Mouse (Mus musculus) forebrain, embryonic 14.5 days (tissue): ENCODE data around the gene Aldoc. TPM values are rescaled to one million over a fixed set of nuclear protein-coding genes. Genes with fewer than 3 reads are reported as not detected.

Experiments
- ATAC-seq: fragments of 200-750 bp; cut with Nextera tagmentation; 2 replicates; pipeline ENCODE4 v1.8.0; 2017; ENCODE audit warnings: mild to moderate bottlenecking, moderate library complexity
- DNase-seq: peaks from one replicate; pipeline ENCODE4 v3.0.0-alpha.2; 2015; ENCODE audit warnings: low spot score
- H3K27ac ChIP-seq: fragments of 300-500 bp; sonication (generic); 2 replicates; pipeline ENCODE4 v1.5.1; 2014; ENCODE audit warnings: low read depth, mild to moderate bottlenecking, control low read depth, low read length, moderate library complexity
- H3K27me3 ChIP-seq: fragments of 300-500 bp; sonication (generic); replicated peaks from 2 replicates; pipeline ENCODE4 v1.6.1; 2014; ENCODE audit warnings: low read length, control low read depth, mixed read lengths; ENCODE audit not compliant: control insufficient read depth, insufficient read depth
- H3K36me3 ChIP-seq: fragments of 300-500 bp; sonication (generic); 2 replicates; pipeline ENCODE4 v1.6.1; 2014; ENCODE audit warnings: low read length, control low read depth; ENCODE audit not compliant: control insufficient read depth, insufficient read depth
- H3K4me1 ChIP-seq: fragments of 300-500 bp; sonication (generic); 2 replicates; pipeline ENCODE4 v1.6.1; 2014; ENCODE audit warnings: antibody characterized with exemption, low read length, control low read depth; ENCODE audit not compliant: control insufficient read depth, insufficient read depth
- H3K4me2 ChIP-seq: fragments of 300-500 bp; sonication (generic); 2 replicates; pipeline ENCODE4 v1.6.1; 2014; ENCODE audit warnings: mild to moderate bottlenecking, control low read depth, low read length
- H3K4me3 ChIP-seq: fragments of 300-500 bp; sonication (generic); 2 replicates; pipeline ENCODE4 v1.5.1; 2014; ENCODE audit warnings: low read depth, low read length, control low read depth
- H3K9ac ChIP-seq: fragments of 300-500 bp; sonication (generic); 2 replicates; pipeline ENCODE4 v1.6.1; 2014; ENCODE audit warnings: mild to moderate bottlenecking, low read length, control low read depth, moderate library complexity
- H3K9me3 ChIP-seq: fragments of 300-500 bp; sonication (generic); replicated peaks from 2 replicates; pipeline ENCODE4 v1.6.1; 2016; ENCODE audit warnings: low read length, control low read depth, mixed read lengths; ENCODE audit not compliant: control insufficient read depth
- WGBS: fragments of 180-500 bp; shearing (Covaris S2); extraction: QIAGEN DNeasy Blood & Tissue Kit; methylation state at CpG from one replicate; pipeline ENCODE4 v1.1.7; 2014; 5-methylcytosine and 5-hydroxymethylcytosine counted together
- polyA plus RNA-seq: library from polyadenylated mRNA; unstranded; fragments of >200 nt; fragmentation: Nextera tagmentation; extraction: Ambion mirVana; gene quantifications from 2 replicates; pipeline ENCODE4 v1.2.1, GENCODE M21; 2014

Gene Aldoc
- polyA plus RNA-seq, 1 experiment from 2014 or later: 167 TPM

- Histone ChIP-seq H3K9ac (no peak overlapping the region), H3K9me3 (no peaks in the 10 kb centered on the region), H3K36me3 (peaks cover 4% of the 10 kb centered on the region), H3K27me3 (no peaks in the 10 kb centered on the region), H3K27ac (no peak overlapping the region), H3K4me1 (peaks cover 13% of the 10 kb centered on the region), H3K4me3 (no peak overlapping the region), H3K4me2 (no peak overlapping the region)
- WGBS: 94% methylated on average over 4 of the region's 4 CpGs
- DNase-seq (no peak), ATAC-seq (no peak)
These were observed 4.4 kb downstream of the Aldoc start for GRCm38 (mm10) chr11:78327215-78327614.

- Histone ChIP-seq H3K27ac (peak within 1 kb of the TSS; percentile 23; the same call in 1 of the 2 replicates), H3K9ac (peak within 1 kb of the TSS; percentile 87), H3K4me3 (peak within 1 kb of the TSS; percentile 88), H3K4me2 (peak within 1 kb of the TSS; percentile 87), H3K4me1 (peaks cover 6% of the 10 kb centered on the region), H3K36me3 (peaks cover 11% of the 10 kb centered on the region), H3K9me3 (no peaks in the 10 kb centered on the region), H3K27me3 (no peaks in the 10 kb centered on the region)
- DNase-seq (peak; percentile 97), ATAC-seq (peak; percentile 97)
- 13% methylated on average over 37 of the region's 37 CpGs for WGBS
These were observed 5.1 kb downstream of the Aldoc start, which contains the start of gene Pigs for GRCm38 (mm10) chr11:78327634-78328511. Gene Pigs (plus strand): TSS chr11:78328415.

GRCm38 (mm10) chr11:78328512-78329056, 5.8 kb downstream of the Aldoc start:
- Histone ChIP-seq H3K27ac (peak overlapping the region; percentile 23; the same call in 1 of the 2 replicates), H3K9ac (peak overlapping the region; percentile 87), H3K4me3 (peak overlapping the region; percentile 88), H3K4me2 (peak overlapping the region; percentile 87), H3K4me1 (peaks cover 5% of the 10 kb centered on the region), H3K27me3 (no peaks in the 10 kb centered on the region), H3K36me3 (peaks cover 18% of the 10 kb centered on the region), H3K9me3 (no peaks in the 10 kb centered on the region)
- DNase-seq (no peak), ATAC-seq (peak; percentile 78)
- WGBS: 1% methylated on average over 38 of the region's 41 CpGs

- Histone ChIP-seq H3K36me3 (peaks cover 35% of the 10 kb centered on the region), H3K27ac (no peak overlapping the region), H3K4me1 (peaks cover 5% of the 10 kb centered on the region), H3K4me2 (no peak overlapping the region), H3K27me3 (no peaks in the 10 kb centered on the region), H3K9me3 (no peaks in the 10 kb centered on the region), H3K4me3 (no peak overlapping the region), H3K9ac (no peak overlapping the region)
- no peak for ATAC-seq
- 96% methylated on average over 12 of the region's 12 CpGs for WGBS
- no peak for DNase-seq
These were observed 9.9 kb downstream of the Aldoc start for GRCm38 (mm10) chr11:78332676-78333075.

GRCm38 (mm10) chr11:78333992-78334391, 11.2 kb downstream of the Aldoc start:
- Histone ChIP-seq H3K4me2 (no peak overlapping the region), H3K9ac (no peak overlapping the region), H3K9me3 (no peaks in the 10 kb centered on the region), H3K4me1 (peaks cover 5% of the 10 kb centered on the region), H3K36me3 (peaks cover 43% of the 10 kb centered on the region), H3K4me3 (no peak overlapping the region), H3K27ac (no peak overlapping the region), H3K27me3 (no peaks in the 10 kb centered on the region)
- WGBS: 94% methylated on average over 5 of the region's 5 CpGs
- DNase-seq (no peak), ATAC-seq (no peak)

- ATAC-seq: no peak
- no peak overlapping the region for H3K4me3 ChIP-seq
- DNase-seq: no peak
- no peak overlapping the region for H3K4me2 ChIP-seq
- H3K9me3 ChIP-seq: no peaks in the 10 kb centered on the region
- no peak overlapping the region for H3K27ac ChIP-seq
- WGBS: 97% methylated on average over 8 of the region's 8 CpGs
- no peak overlapping the region for H3K9ac ChIP-seq
- no peaks in the 10 kb centered on the region for H3K4me1 ChIP-seq
- H3K36me3 ChIP-seq: peaks cover 68% of the 10 kb centered on the region
- H3K27me3 ChIP-seq: no peaks in the 10 kb centered on the region
These were observed 14.3 kb downstream of the Aldoc start for GRCm38 (mm10) chr11:78337040-78337439.

- WGBS: 87% methylated on average over 12 of the region's 12 CpGs
- Histone ChIP-seq H3K9me3 (no peaks in the 10 kb centered on the region), H3K27me3 (no peaks in the 10 kb centered on the region), H3K4me3 (no peak overlapping the region), H3K4me1 (peaks cover 5% of the 10 kb centered on the region; the same call in 1 of the 2 replicates), H3K36me3 (peaks cover 40% of the 10 kb centered on the region), H3K27ac (no peak overlapping the region), H3K9ac (no peak overlapping the region), H3K4me2 (no peak overlapping the region)
- DNase-seq (no peak), ATAC-seq (no peak)
These were observed 18.9 kb downstream of the Aldoc start for GRCm38 (mm10) chr11:78341702-78342101.

GRCm38 (mm10) chr11:78343381-78344327, 20.9 kb downstream of the Aldoc start, which contains the start of gene Unc119:
Gene Unc119 (plus strand): TSS chr11:78343482.
- DNase-seq: peak; percentile 83
- H3K27me3 ChIP-seq: no peaks in the 10 kb centered on the region
- peaks cover 36% of the 10 kb centered on the region for H3K36me3 ChIP-seq
- H3K4me1 ChIP-seq: peaks cover 5% of the 10 kb centered on the region; the same call in 1 of the 2 replicates
- under 1% methylated on average over 60 of the region's 66 CpGs for WGBS
- no peaks in the 10 kb centered on the region for H3K9me3 ChIP-seq
- peak within 1 kb of the TSS; percentile 85 for H3K27ac ChIP-seq
- ATAC-seq: peak; percentile 88
- peak within 1 kb of the TSS; percentile 94 for H3K4me3 ChIP-seq
- peak within 1 kb of the TSS; percentile 62 for H3K4me2 ChIP-seq
- H3K9ac ChIP-seq: peak within 1 kb of the TSS; percentile 96
